Mouse (Mus musculus) left cerebral cortex, adult 18-20 months (tissue): ENCODE measurements around the gene Foxk1. TPM values are rescaled to one million over a fixed set of nuclear protein-coding genes. Genes with fewer than 3 reads are reported as not detected.

Experiments
- DNase-seq, 2 experiments: peaks; one replicate each; pipeline ENCODE4 v3.0.0; 2021 to 2022; ENCODE audit warnings: low spot score in 2 of 2, mixed read lengths in 1 of 2
- total RNA-seq, 2 experiments: library from RNA; stranded (reverse); gene quantifications; 2 replicates each; pipeline ENCODE4 v1.2.3; 2021

Gene Foxk1
- total RNA-seq, 2 experiments from 2014 or later, result 40.8 to 41.1 TPM

DNA sequence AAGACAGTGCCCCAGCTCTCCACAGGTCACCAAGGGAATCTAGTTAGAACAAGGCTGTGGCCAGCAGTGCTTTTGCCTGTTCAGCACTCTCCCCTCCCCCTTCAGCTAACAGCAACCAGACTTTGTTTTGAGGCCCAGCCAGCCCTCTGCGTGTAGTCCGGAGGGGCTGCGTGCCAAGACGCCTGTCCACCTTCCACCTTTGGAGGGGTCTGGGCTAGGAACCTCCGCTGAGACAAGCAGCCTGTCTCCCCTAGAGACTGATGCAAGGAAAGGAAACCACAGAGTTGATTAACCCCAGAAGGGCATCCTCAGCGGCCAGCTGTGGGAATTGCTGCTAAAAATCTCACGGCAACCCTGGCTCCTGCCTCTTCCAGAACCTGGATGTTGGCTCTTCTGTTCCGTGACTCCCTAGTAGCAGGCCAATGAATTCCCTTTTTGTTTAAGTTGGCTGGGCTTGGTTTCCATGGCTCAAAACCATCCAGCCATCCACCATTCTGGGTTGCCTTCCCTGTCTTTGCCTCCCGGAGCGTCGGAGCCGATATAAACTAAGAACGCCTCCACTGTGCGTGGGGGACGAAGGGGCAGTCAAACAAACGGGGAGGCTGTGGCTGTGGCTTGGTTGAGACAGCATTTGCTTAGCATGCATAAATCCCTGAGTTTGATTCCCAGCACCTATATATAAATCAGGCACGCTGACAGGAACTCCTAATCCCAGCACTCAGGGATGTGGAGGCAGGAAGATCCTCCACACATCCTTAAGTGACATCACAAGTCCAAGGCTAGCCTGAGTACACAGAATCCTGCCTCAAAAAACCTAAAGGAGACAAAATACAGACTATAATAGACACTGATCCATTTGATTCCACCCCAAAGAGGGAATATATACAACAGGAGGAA, 14.3 kb upstream of the Foxk1 start:
- DNase-seq, result no peak

GRCm38 (mm10) chr5:142387716-142388115, 13.6 kb upstream of the Foxk1 start:
- DNase-seq, result no peak

DNA sequence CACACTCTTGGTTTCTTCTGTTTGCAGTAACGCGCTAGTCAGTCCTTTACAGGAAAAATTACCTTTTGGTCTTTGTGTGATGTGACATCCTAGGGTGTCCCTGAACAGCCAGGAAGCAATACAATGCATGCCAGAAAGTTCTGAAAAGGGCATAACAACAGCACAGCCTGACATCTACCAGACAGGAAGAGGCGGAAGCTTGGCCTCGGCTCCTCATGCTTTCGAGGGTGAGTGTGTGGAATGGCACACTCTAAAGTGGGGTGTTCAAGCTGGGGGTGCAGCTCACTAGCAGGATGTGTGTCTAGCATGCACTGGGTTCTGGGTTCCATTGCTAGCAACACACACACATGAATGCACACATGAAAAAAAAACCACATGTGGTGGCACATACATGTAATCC, 9.6 kb upstream of the Foxk1 start:
- DNase-seq, result no peak

GRCm38 (mm10) chr5:142394602-142395252, 6.6 kb upstream of the Foxk1 start:
- no peak for DNase-seq

GRCm38 (mm10) chr5:142395909-142396308, 5.4 kb upstream of the Foxk1 start:
- no peak for DNase-seq

DNA sequence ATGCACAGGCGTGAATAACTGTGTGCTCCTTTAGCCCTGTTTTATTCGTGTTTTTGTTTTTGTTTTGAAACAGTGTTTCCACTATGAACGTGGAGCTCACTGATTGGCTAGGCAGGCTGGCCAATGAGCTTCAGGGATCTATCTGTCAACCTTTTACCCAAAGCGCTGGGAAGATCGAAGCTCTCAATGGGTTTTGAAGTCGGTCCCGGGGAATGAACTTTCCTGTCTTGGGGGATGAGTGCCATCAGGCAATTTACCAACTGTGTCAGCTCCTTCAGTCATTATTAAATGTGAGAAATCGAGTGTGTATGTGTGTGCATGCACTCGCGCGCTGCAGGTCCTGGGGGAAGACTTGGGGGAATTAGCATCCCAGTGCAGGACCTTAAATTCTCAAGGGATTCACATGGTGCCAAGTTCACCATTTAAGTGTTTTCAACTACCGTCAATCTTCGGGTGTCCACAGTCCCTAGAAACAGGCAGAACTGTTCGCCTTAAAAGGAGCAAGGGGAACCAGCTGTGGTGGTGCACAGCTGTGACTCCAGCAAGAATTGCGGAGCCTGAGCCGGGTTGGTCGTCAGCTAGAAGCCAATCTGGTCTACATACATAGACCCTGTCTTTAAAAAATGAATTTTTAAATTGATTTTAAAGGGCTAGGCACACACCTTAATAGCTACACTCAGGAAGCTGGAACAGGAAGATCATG, 965 bp upstream of the Foxk1 start:
- no peak for DNase-seq

DNA sequence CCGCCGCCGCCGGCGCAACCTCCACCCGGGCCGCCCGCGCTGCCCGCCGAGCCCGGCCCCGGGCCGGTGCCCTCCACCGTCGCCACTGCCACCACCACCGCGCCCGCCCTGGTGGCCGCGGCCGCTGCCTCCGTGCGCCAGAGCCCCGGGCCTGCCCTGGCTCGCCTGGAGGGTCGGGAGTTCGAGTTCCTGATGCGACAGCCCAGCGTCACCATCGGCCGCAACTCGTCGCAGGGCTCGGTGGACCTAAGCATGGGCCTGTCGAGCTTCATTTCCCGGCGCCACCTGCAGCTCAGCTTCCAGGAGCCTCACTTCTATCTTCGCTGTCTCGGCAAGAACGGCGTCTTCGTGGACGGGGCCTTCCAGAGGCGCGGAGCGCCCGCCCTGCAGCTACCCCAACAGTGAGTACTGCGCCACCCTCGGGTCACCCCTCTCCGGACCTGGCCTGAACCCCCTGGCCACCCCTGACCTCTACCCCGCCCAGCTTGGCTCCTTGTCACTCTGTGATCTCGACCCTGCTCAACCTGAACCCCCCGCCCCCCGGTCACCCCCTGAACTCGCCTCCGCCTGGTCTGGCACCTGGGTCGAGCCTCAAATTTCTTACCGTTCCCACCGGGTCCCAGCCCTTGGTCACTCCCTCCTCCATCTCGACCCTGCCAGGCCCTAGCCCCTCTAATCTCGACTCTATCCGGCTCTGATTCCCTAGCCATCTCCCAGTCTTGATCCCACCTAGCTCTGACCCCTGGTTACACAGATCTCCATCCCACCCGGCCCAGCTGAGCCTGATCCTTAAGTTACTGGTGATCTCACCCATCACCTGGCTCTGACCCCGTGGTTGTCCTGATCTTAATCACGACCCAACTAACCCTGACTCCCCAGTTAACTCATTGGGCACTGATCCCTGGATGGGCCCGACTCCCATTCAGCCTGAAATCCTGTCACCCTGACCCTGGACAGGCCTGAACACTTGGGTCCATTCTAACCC, 636 bp downstream of the Foxk1 start:
- no peak for DNase-seq

- no peak for DNase-seq
Observed at GRCm38 (mm10) chr5:142403694-142404093, 2.4 kb downstream of the Foxk1 start.

- DNase-seq, result no peak
Observed at GRCm38 (mm10) chr5:142404307-142404706, 3.0 kb downstream of the Foxk1 start.

DNA sequence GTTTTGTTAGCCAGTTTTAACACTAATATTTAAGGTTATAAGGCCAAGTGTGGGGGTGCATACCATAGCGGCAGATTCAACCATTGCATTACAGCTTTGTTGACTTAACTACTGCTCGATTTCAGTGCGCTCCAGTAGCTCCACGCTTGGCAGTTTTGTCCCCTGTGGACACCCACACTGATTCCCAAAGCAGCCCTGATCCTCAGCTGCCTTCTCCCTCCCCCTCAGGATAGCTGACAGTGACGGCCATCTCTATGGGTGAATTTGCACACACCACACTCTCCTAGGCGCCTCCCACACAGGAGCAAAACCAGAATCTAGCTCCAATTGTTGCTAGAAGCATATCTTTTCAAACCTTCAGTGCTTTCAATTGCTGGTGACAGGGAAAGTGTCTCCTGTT, 4.1 kb downstream of the Foxk1 start:
- peak; percentile 68 to 84 for DNase-seq

DNA sequence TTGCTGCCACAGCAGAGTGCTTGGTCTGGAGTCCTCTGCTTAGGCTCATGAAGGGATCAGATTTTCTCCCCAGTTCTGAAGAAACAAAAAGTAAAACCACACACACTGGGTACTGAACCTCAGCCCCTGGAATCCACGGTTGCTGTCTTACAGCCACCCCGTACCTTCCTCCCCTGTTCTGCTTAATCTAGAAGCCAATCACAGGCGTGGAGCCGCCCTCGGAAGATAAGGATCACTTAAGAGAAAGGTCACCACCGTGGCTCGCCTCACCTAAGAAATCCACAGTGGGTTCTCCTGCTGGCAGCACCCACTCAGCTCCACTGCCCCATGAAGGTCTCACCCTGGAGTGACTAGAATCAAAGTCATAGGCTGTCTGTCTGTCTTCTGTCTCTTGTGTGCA, 5.1 kb downstream of the Foxk1 start:
- DNase-seq, result no peak

DNA sequence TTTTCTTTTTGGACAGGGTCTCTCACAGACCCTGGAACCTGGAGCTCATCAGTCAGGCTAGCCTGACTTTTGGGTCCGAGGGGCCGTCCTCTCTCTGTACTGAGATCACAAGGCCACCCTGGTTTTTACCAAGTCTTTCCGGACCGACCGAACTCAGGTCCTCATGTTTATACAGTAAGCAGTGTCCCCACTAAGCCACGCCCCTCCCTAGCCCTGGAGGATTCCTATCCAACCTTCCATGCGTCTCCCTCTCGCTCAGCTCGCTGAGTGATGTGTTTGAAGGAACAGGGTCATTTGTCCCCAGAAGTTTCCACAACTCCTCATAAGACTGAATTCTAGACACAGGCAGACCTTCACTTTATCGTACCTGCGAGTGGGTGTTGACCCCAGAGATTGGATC, 5.6 kb downstream of the Foxk1 start:
- no peak for DNase-seq

GRCm38 (mm10) chr5:142407381-142407780, 6.1 kb downstream of the Foxk1 start:
- no peak for DNase-seq

GRCm38 (mm10) chr5:142409169-142409568, 7.9 kb downstream of the Foxk1 start:
- DNase-seq, result no peak

- no peak for DNase-seq
Observed at GRCm38 (mm10) chr5:142410348-142410747, 9.1 kb downstream of the Foxk1 start.

- no peak for DNase-seq
Observed at GRCm38 (mm10) chr5:142412678-142413385, 11.5 kb downstream of the Foxk1 start.

DNA sequence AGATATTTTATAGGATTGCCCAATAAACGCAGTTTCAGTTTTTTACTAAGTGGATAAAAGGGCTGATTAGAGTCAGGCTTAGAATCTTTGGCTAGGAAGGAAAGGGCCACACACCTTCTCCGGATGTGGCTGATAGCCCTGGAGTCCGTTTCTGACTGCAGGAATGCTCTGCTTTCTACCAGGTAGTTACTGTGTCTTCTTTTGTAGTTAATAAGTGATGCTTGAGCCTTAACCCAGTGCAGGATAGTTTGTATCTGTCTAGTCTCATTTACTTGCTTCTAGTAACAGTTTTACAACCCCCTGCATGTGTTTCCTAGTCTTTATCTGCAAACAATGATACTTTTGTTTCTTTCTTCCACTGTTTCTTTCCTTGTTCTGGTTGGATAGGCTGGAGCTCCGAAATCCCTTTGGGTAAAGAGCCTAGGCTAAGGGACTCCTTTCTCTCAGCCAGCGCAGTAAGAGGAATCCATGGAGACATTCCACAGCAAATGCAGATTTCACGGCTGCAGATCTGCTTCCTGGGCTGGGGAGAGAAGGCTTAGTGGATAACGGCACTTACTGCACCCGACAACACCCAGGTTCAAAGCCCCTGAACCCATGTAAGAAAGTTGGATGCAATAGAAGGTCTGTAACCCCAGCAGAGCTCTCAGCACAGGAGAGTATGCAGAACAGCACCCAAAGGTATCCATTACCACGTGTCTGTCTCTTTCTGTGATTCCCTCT, 12.6 kb downstream of the Foxk1 start:
- no peak for DNase-seq

- no peak for DNase-seq
Observed at GRCm38 (mm10) chr5:142415401-142415800, 14.1 kb downstream of the Foxk1 start.

DNA sequence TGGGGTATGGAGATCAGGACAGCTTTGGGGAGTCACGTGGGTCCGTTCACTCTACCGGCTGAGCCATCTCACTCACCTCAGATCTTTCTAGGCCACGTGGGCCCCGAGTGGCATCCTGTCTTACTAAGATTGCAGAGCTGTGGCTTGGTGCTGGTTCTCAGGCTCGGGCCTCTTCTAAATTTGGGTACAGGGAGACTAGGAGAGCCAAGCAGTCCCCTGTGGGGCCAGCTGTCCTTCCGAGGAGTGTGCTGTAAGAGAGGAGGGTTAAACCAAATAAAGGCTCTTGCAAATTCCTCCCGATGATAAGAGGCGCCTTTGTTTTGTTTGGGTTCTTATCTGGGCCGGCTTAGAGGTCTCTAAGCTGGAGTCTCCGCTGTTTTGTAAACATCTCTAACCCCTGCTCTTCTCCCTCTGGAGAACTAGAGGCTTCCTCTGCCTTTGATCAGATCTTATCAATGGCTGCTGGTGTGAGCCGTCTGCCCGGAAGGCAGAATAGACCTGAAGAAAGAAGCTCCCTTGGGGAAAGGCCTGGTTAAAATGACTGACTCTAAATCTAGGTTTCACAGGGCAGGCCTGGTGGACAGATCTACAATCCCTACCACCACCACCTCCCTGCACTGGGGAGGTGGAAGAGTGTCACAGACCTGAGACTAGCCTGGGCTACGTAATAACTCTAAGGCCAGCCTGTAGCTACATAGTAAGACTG, 14.9 kb downstream of the Foxk1 start:
- DNase-seq, result no peak
